Mouse (Mus musculus) inflammation-experienced regulatory T-cells, adult 16 weeks (primary cell): ENCODE results near the gene Alg10b. TPM values are rescaled to one million over a fixed set of nuclear protein-coding genes. Genes with fewer than 3 reads are reported as not detected.

ENCODE experiments used
- polyA plus RNA-seq: library from polyadenylated mRNA; unstranded; fragments of 100-300 nt; shearing (Covaris generic); gene quantifications from one replicate; pipeline ENCODE4 v1.2.1, GENCODE M21; 2017

Alg10b gene
- polyA plus RNA-seq, result 3.5 TPM

DNA sequence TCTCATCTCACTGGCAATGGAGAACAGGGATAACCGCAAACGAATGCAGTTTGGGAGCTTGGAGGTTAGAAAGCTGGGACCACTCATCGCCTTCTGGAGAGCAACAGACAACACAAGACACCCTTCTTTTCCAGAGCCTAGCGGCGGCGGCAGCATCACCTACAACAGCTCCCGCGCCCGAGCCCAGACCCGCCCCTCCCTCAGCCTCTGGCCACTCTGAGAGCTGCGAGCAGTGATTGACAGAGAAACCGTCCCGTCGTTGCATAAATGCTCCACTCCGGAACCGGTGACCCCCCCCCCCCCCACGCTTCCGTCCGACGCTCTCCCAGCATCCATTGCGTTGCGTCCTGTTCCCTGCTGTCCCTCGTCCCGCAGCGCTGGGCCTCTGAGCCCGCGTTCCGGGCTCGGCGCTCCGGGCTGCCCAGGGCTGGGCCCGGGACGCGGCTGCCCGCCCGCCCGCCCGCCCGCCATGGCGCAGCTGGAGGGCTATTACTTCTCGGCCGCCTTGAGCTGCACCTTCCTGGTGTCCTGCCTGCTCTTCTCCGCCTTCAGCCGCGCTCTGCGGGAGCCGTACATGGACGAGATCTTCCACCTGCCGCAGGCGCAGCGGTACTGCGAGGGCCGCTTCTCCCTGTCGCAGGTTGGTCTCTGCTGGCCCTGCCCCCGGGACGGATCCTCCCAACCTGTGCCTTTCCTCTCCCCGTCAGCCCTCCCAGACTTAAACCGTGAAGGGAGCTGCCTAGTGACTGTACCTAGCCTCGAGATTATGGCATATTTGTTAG is at the start of gene Alg10b:
TSS of gene Alg10b (plus strand) at position 343 of the 782 bp plus-strand sequence.

